Mouse (Mus musculus) left cerebral cortex, postnatal 36 days (tissue): Measurements from ENCODE around the gene Taf5. TPM values are rescaled to one million over a fixed set of nuclear protein-coding genes. Genes with fewer than 3 reads are reported as not detected.
A peak's percentile ranks its signal among the peaks of the same experiment; 100 is the strongest.

Experiments
- DNase-seq, 2 experiments: peaks; one replicate each; pipeline ENCODE4 v3.0.0; 2021 to 2022; ENCODE audit warnings: low spot score in 2 of 2, mixed read lengths in 1 of 2
- intact Hi-C: fragments of 180-260 bp; cut with DNase I; formaldehyde crosslinking; loops from one replicate; pipeline ENCODE4 v1.15.1; 2025
- total RNA-seq, 2 experiments: library from RNA; stranded (reverse); gene quantifications; 2 replicates each; pipeline ENCODE4 v1.2.3; 2021

Gene Taf5
- total RNA-seq, 2 experiments from 2014 or later: 5.9 to 6.0 TPM

GRCm38 (mm10) chr19:47053471-47053870 lies 14.1 kb upstream of the Taf5 start:
- no peak for DNase-seq
- intact Hi-C loops: no loop called here

GRCm38 (mm10) chr19:47057684-47058083 lies 9.9 kb upstream of the Taf5 start:
- intact Hi-C loops: no loop called here

GRCm38 (mm10) chr19:47065860-47066259 lies 1.7 kb upstream of the Taf5 start:
- intact Hi-C loops: loop anchor here (5.0 kb wide), 1 partner anchor 101 kb away; no protein-coding TSS in a partner anchor
- DNase-seq: no peak

More at GRCm38 (mm10) chr19:47057684-47058083, 9.9 kb upstream of the Taf5 start:
- no peak for DNase-seq

GRCm38 (mm10) chr19:47067924-47068611 lies 522 bp downstream of the Taf5 start:
- intact Hi-C loops: loop anchor here (5.0 kb wide), 1 partner anchor 99 kb away; no protein-coding TSS in a partner anchor
- peak; percentile 84 to 85 for DNase-seq

- intact Hi-C loops: no loop called here
- DNase-seq: no peak
Observed at GRCm38 (mm10) chr19:47088226-47088625, 20.7 kb downstream of the Taf5 start.

GRCm38 (mm10) chr19:47089718-47090525 lies 22.4 kb downstream of the Taf5 start:
- intact Hi-C loops: no loop called here
- DNase-seq: no peak

GRCm38 (mm10) chr19:47090550-47091156 lies 23.1 kb downstream of the Taf5 start, which contains the start of the genes Usmg5 and Pdcd11:
Gene Usmg5, minus strand, starts transcription at chr19:47090647.
Gene Pdcd11, plus strand, starts transcription at chr19:47090768.
- peak; percentile 96 to 98 for DNase-seq
- intact Hi-C loops: no loop called here

GRCm38 (mm10) chr19:47101080-47101479 lies 33.5 kb downstream of the Taf5 start:
- intact Hi-C loops: no loop called here
- no peak for DNase-seq

GRCm38 (mm10) chr19:47104641-47105271 lies 37.2 kb downstream of the Taf5 start:
- no peak for DNase-seq
- intact Hi-C loops: no loop called here

GRCm38 (mm10) chr19:47118634-47119033 lies 51.1 kb downstream of the Taf5 start:
- intact Hi-C loops: no loop called here
- no peak for DNase-seq

- intact Hi-C loops: loop anchor here (2.0 kb wide), 1 partner anchor 48 kb away; no protein-coding TSS in a partner anchor
- no peak for DNase-seq
Observed at GRCm38 (mm10) chr19:47121054-47121453, 53.5 kb downstream of the Taf5 start.

GRCm38 (mm10) chr19:47122802-47123201 lies 55.3 kb downstream of the Taf5 start:
- intact Hi-C loops: no loop called here
- no peak for DNase-seq

- intact Hi-C loops: no loop called here
Observed at GRCm38 (mm10) chr19:47128164-47128563, 60.6 kb downstream of the Taf5 start.

GRCm38 (mm10) chr19:47128835-47129234 lies 61.3 kb downstream of the Taf5 start:
- intact Hi-C loops: no loop called here

More at GRCm38 (mm10) chr19:47128164-47128563, 60.6 kb downstream of the Taf5 start:
- DNase-seq: peak in 1 of 2 experiments; percentile 47

GRCm38 (mm10) chr19:47130551-47131125 lies 63.1 kb downstream of the Taf5 start:
- intact Hi-C loops: no loop called here
- no peak for DNase-seq

More at GRCm38 (mm10) chr19:47128835-47129234, 61.3 kb downstream of the Taf5 start:
- no peak for DNase-seq
